Mouse (Mus musculus) E14TG2a.4 (cell line): ENCODE measurements around the gene Cdkn2a.

ENCODE experiments used
- H3K27me3 ChIP-seq: 2 replicates; pipeline ENCODE4 v1.6.1; 2014; ENCODE audit warnings: low read length, control low read depth; ENCODE audit not compliant: insufficient read depth
- H3K36me3 ChIP-seq: 2 replicates; pipeline ENCODE4 v1.6.1; 2014; ENCODE audit warnings: low read length, control low read depth; ENCODE audit not compliant: insufficient read depth
- H3K4me1 ChIP-seq: replicated peaks from 2 replicates; pipeline ENCODE4 v1.6.1; 2014; ENCODE audit warnings: low read depth, low read length, control low read depth
- H3K4me3 ChIP-seq: replicated peaks from 2 replicates; pipeline ENCODE4 v1.5.1; 2014; ENCODE audit warnings: mild to moderate bottlenecking, low read length
- H3K9me3 ChIP-seq: 2 replicates; pipeline ENCODE4 v1.6.1; 2014; ENCODE audit warnings: low read length, control low read depth
- CTCF ChIP-seq: conservative IDR thresholded peaks from 2 replicates; pipeline ENCODE4 v1.5.1; 2014; ENCODE audit warnings: low read length
- NANOG ChIP-seq: IDR thresholded peaks from 2 replicates; pipeline ENCODE4 v1.6.1; 2014; ENCODE audit warnings: borderline replicate concordance, low read length, mixed read lengths
- POU5F1 ChIP-seq: IDR thresholded peaks from 2 replicates; pipeline ENCODE4 v1.6.1; 2014; ENCODE audit warnings: low read length, borderline replicate concordance

Cdkn2a gene

GRCm38 (mm10) chr4:89282036-89282566, 12.4 kb downstream of the Cdkn2a start:
- peaks cover 7% of the 10 kb centered on the region for H3K9me3 ChIP-seq
- H3K27me3 ChIP-seq, result peaks cover 79% of the 10 kb centered on the region
- H3K4me1 ChIP-seq, result peaks cover 19% of the 10 kb centered on the region
- TF ChIP-seq CTCF, result peak; percentile 38
- TF ChIP-seq NANOG, result no peak
- TF ChIP-seq POU5F1, result no peak
- peak overlapping the region; percentile 70 for H3K4me3 ChIP-seq
- no peaks in the 10 kb centered on the region for H3K36me3 ChIP-seq

GRCm38 (mm10) chr4:89281236-89281635, 13.2 kb downstream of the Cdkn2a start:
- no peak for TF ChIP-seq POU5F1
- no peak for TF ChIP-seq CTCF
- TF ChIP-seq NANOG, result no peak
- peaks cover 7% of the 10 kb centered on the region for H3K9me3 ChIP-seq
- H3K27me3 ChIP-seq, result peaks cover 85% of the 10 kb centered on the region
- peaks cover 27% of the 10 kb centered on the region for H3K4me1 ChIP-seq
- no peaks in the 10 kb centered on the region for H3K36me3 ChIP-seq
- no peak overlapping the region for H3K4me3 ChIP-seq

GRCm38 (mm10) chr4:89279641-89280040, 14.8 kb downstream of the Cdkn2a start:
- Histone ChIP-seq H3K4me3 (no peak overlapping the region), H3K9me3 (no peaks in the 10 kb centered on the region), H3K36me3 (no peaks in the 10 kb centered on the region), H3K27me3 (peaks cover 88% of the 10 kb centered on the region), H3K4me1 (peaks cover 38% of the 10 kb centered on the region)
- TF ChIP-seq CTCF (no peak), NANOG (no peak), POU5F1 (no peak)

- Histone ChIP-seq H3K4me3 (no peak overlapping the region), H3K4me1 (peaks cover 51% of the 10 kb centered on the region)
These were observed 17.0 kb downstream of the Cdkn2a start for GRCm38 (mm10) chr4:89277381-89277940.

GRCm38 (mm10) chr4:89276669-89277219, 17.7 kb downstream of the Cdkn2a start:
- Histone ChIP-seq H3K4me3 (peak overlapping the region; percentile 39), H3K27me3 (peaks cover 92% of the 10 kb centered on the region)
- TF ChIP-seq CTCF (no peak), NANOG (no peak), POU5F1 (no peak)

More at GRCm38 (mm10) chr4:89277381-89277940, 17.0 kb downstream of the Cdkn2a start:
- TF ChIP-seq NANOG (no peak), CTCF (no peak), POU5F1 (no peak)
- Histone ChIP-seq H3K27me3 (peaks cover 92% of the 10 kb centered on the region), H3K9me3 (no peaks in the 10 kb centered on the region), H3K36me3 (no peaks in the 10 kb centered on the region)

GRCm38 (mm10) chr4:89275811-89276584, 18.5 kb downstream of the Cdkn2a start:
- no peaks in the 10 kb centered on the region for H3K9me3 ChIP-seq
- no peak for TF ChIP-seq POU5F1
- no peak for TF ChIP-seq NANOG
- no peak for TF ChIP-seq CTCF
- peaks cover 44% of the 10 kb centered on the region for H3K4me1 ChIP-seq
- peak overlapping the region; percentile 39 for H3K4me3 ChIP-seq
- H3K27me3 ChIP-seq, result peaks cover 89% of the 10 kb centered on the region
- no peaks in the 10 kb centered on the region for H3K36me3 ChIP-seq

More at GRCm38 (mm10) chr4:89276669-89277219, 17.7 kb downstream of the Cdkn2a start:
- Histone ChIP-seq H3K4me1 (peaks cover 48% of the 10 kb centered on the region), H3K9me3 (no peaks in the 10 kb centered on the region), H3K36me3 (no peaks in the 10 kb centered on the region)

GRCm38 (mm10) chr4:89274829-89275548, 19.5 kb downstream of the Cdkn2a start:
- Histone ChIP-seq H3K36me3 (no peaks in the 10 kb centered on the region), H3K27me3 (peaks cover 89% of the 10 kb centered on the region), H3K9me3 (no peaks in the 10 kb centered on the region), H3K4me3 (0 out of 2 replicates have a peak overlapping the region, but pooled peaks have one; percentile 7), H3K4me1 (peaks cover 44% of the 10 kb centered on the region)
- TF ChIP-seq NANOG, result no peak
- TF ChIP-seq POU5F1, result no peak
- TF ChIP-seq CTCF, result no peak

- H3K4me1 ChIP-seq, result peaks cover 44% of the 10 kb centered on the region
- no peaks in the 10 kb centered on the region for H3K9me3 ChIP-seq
- no peaks in the 10 kb centered on the region for H3K36me3 ChIP-seq
- no peak overlapping the region for H3K4me3 ChIP-seq
- no peak for TF ChIP-seq CTCF
- TF ChIP-seq NANOG, result no peak
- no peak for TF ChIP-seq POU5F1
- peaks cover 79% of the 10 kb centered on the region for H3K27me3 ChIP-seq
These were observed 20.4 kb downstream of the Cdkn2a start for GRCm38 (mm10) chr4:89274006-89274405.
